Mouse (Mus musculus): Measurements from ENCODE around the gene Naxd. TPM values are rescaled to one million over a fixed set of nuclear protein-coding genes. Genes with fewer than 3 reads are reported as not detected.
"Not testable (repeated sequence)": the region's sequence is repeated elsewhere in the genome, so short reads cannot be mapped to it uniquely, and the experiment has no call there.

The Naxd gene
- polyA plus RNA-seq, 1 experiment from 2014 or later, result 151 TPM

- H3K4me3 ChIP-seq (replicated peaks); H3K4me2 ChIP-seq (replicated peaks); H3K27ac ChIP-seq; H3K36me3 ChIP-seq; H3K9me3 ChIP-seq; H3K9ac ChIP-seq (replicated peaks); ATAC-seq; H3K27me3 ChIP-seq: not testable (repeated sequence)
- peaks cover 31% of the 10 kb centered on the region for H3K4me1 ChIP-seq (replicated peaks)
- WGBS, result 84% methylated on average over 4 of the region's 4 CpGs
Observed at GRCm38 (mm10) chr8:11551497-11551896, 54.2 kb downstream of the Naxd start.

GRCm38 (mm10) chr8:11552390-11552789, 55.1 kb downstream of the Naxd start:
- H3K9me3 ChIP-seq, result no peaks in the 10 kb centered on the region
- 87% methylated on average over 10 of the region's 10 CpGs for WGBS
- H3K27me3 ChIP-seq, result peaks cover 3% of the 10 kb centered on the region; the same call in 1 of the 2 replicates
- H3K4me2 ChIP-seq (replicated peaks), result no peak overlapping the region
- H3K4me3 ChIP-seq (replicated peaks), result no peak overlapping the region
- peaks cover 27% of the 10 kb centered on the region for H3K4me1 ChIP-seq (replicated peaks)
- H3K27ac ChIP-seq, result no peak overlapping the region
- H3K36me3 ChIP-seq, result 0 out of 2 replicates have a peak, but pooled peaks cover under 1% of the 10 kb centered on the region
- H3K9ac ChIP-seq (replicated peaks), result no peak overlapping the region
- ATAC-seq, result no peak

- H3K4me1 ChIP-seq (replicated peaks), result peaks cover 35% of the 10 kb centered on the region
- peak within 1 kb of the TSS; percentile 78 for H3K4me2 ChIP-seq (replicated peaks)
- under 1% methylated on average over 52 of the region's 52 CpGs for WGBS
- H3K36me3 ChIP-seq, result no peaks in the 10 kb centered on the region
- H3K9ac ChIP-seq (replicated peaks), result peak within 1 kb of the TSS; percentile 93
- H3K9me3 ChIP-seq, result no peaks in the 10 kb centered on the region
- ATAC-seq, result peak; percentile 84
- H3K27ac ChIP-seq, result peak within 1 kb of the TSS; percentile 100
- H3K27me3 ChIP-seq, result peaks cover 3% of the 10 kb centered on the region; the same call in 1 of the 2 replicates
- peak within 1 kb of the TSS; percentile 89 for H3K4me3 ChIP-seq (replicated peaks)
Observed at GRCm38 (mm10) chr8:11554799-11555719, 57.8 kb downstream of the Naxd start, which contains the start of gene Ing1. Gene Ing1, plus strand, starts transcription at chr8:11555571.

GRCm38 (mm10) chr8:11555720-11556591, 58.6 kb downstream of the Naxd start:
- H3K27me3 ChIP-seq, result peaks cover 3% of the 10 kb centered on the region; the same call in 1 of the 2 replicates
- peak overlapping the region; percentile 78 for H3K4me2 ChIP-seq (replicated peaks)
- under 1% methylated on average over 84 of the region's 103 CpGs for WGBS
- H3K9me3 ChIP-seq, result no peaks in the 10 kb centered on the region
- peaks cover 35% of the 10 kb centered on the region for H3K4me1 ChIP-seq (replicated peaks)
- ATAC-seq, result peak; percentile 87
- H3K27ac ChIP-seq, result peak overlapping the region; percentile 100
- H3K4me3 ChIP-seq (replicated peaks), result peak overlapping the region; percentile 89
- peak overlapping the region; percentile 93 for H3K9ac ChIP-seq (replicated peaks)
- H3K36me3 ChIP-seq, result no peaks in the 10 kb centered on the region

- Histone ChIP-seq H3K9ac (replicated peaks) (peak overlapping the region; percentile 93), H3K27ac (peak overlapping the region; percentile 100), H3K9me3 (no peaks in the 10 kb centered on the region), H3K36me3 (peaks cover 8% of the 10 kb centered on the region), H3K27me3 (peaks cover 3% of the 10 kb centered on the region; the same call in 1 of the 2 replicates), H3K4me3 (replicated peaks) (peak overlapping the region; percentile 89), H3K4me1 (replicated peaks) (peaks cover 34% of the 10 kb centered on the region), H3K4me2 (replicated peaks) (peak overlapping the region; percentile 78)
- ATAC-seq, result no peak
- WGBS, result under 1% methylated on average over 74 of the region's 85 CpGs
Observed at GRCm38 (mm10) chr8:11556691-11557423, 59.6 kb downstream of the Naxd start.

- Histone ChIP-seq H3K9ac (replicated peaks) (peak overlapping the region; percentile 93), H3K36me3 (peaks cover 14% of the 10 kb centered on the region), H3K4me3 (replicated peaks) (peak overlapping the region; percentile 89), H3K4me1 (replicated peaks) (peaks cover 34% of the 10 kb centered on the region), H3K27ac (peak overlapping the region; percentile 100), H3K27me3 (no peaks in the 10 kb centered on the region), H3K4me2 (replicated peaks) (peak overlapping the region; percentile 78), H3K9me3 (no peaks in the 10 kb centered on the region)
- 2% methylated on average over 30 of the region's 32 CpGs for WGBS
- peak; percentile 0; the same call in 1 of the 2 replicates for ATAC-seq
Observed at GRCm38 (mm10) chr8:11557424-11557767, 60.1 kb downstream of the Naxd start.

- Histone ChIP-seq H3K9me3 (no peaks in the 10 kb centered on the region), H3K27ac (peak overlapping the region; percentile 100), H3K4me2 (replicated peaks) (peak overlapping the region; percentile 78), H3K9ac (replicated peaks) (peak overlapping the region; percentile 93), H3K36me3 (peaks cover 14% of the 10 kb centered on the region), H3K4me1 (replicated peaks) (peaks cover 34% of the 10 kb centered on the region), H3K27me3 (no peaks in the 10 kb centered on the region), H3K4me3 (replicated peaks) (peak overlapping the region; percentile 89)
- under 1% methylated on average over 67 of the region's 67 CpGs for WGBS
- peak; percentile 83 for ATAC-seq
Observed at GRCm38 (mm10) chr8:11557768-11558629, 60.7 kb downstream of the Naxd start.

- WGBS, result 77% methylated on average over 3 of the region's 3 CpGs
- ATAC-seq, result no peak
- 0 out of 2 replicates have a peak overlapping the region, but pooled peaks have one; percentile 89 for H3K4me3 ChIP-seq (replicated peaks)
Observed at GRCm38 (mm10) chr8:11559511-11559910, 62.2 kb downstream of the Naxd start.

GRCm38 (mm10) chr8:11560220-11560619, 62.9 kb downstream of the Naxd start:
- no peak overlapping the region for H3K4me3 ChIP-seq (replicated peaks)
- no peak for ATAC-seq
- no peaks in the 10 kb centered on the region for H3K27me3 ChIP-seq
- no peak overlapping the region for H3K27ac ChIP-seq
- WGBS, result 87% methylated on average over 9 of the region's 9 CpGs
- H3K9ac ChIP-seq (replicated peaks), result 0 out of 2 replicates have a peak overlapping the region, but pooled peaks have one; percentile 10
- peaks cover 21% of the 10 kb centered on the region for H3K4me1 ChIP-seq (replicated peaks)
- no peak overlapping the region for H3K4me2 ChIP-seq (replicated peaks)
- no peaks in the 10 kb centered on the region for H3K9me3 ChIP-seq
- H3K36me3 ChIP-seq, result peaks cover 36% of the 10 kb centered on the region

More at GRCm38 (mm10) chr8:11559511-11559910, 62.2 kb downstream of the Naxd start:
- Histone ChIP-seq H3K4me1 (replicated peaks) (peaks cover 23% of the 10 kb centered on the region), H3K27me3 (no peaks in the 10 kb centered on the region), H3K9me3 (no peaks in the 10 kb centered on the region), H3K9ac (replicated peaks) (no peak overlapping the region), H3K27ac (no peak overlapping the region), H3K36me3 (peaks cover 29% of the 10 kb centered on the region), H3K4me2 (replicated peaks) (peak overlapping the region; percentile 78)

- Histone ChIP-seq H3K27ac (no peak overlapping the region), H3K4me3 (replicated peaks) (no peak overlapping the region), H3K4me1 (replicated peaks) (peaks cover 12% of the 10 kb centered on the region), H3K9me3 (no peaks in the 10 kb centered on the region), H3K27me3 (no peaks in the 10 kb centered on the region), H3K36me3 (peaks cover 61% of the 10 kb centered on the region), H3K9ac (replicated peaks) (no peak overlapping the region), H3K4me2 (replicated peaks) (no peak overlapping the region)
- ATAC-seq, result no peak
- 94% methylated on average over 5 of the region's 5 CpGs for WGBS
Observed at GRCm38 (mm10) chr8:11564236-11564635, 66.9 kb downstream of the Naxd start.

All from midbrain, embryonic 13.5 days (tissue).